Mouse (Mus musculus) liver, postnatal 0 days (tissue): ENCODE measurements around the gene Tns1.

Experiments used
- CTCF ChIP-seq: sonication (generic); IDR thresholded peaks from 2 replicates; pipeline ENCODE4 v1.5.1; 2016; ENCODE audit warnings: antibody characterized with exemption, low read depth
- EP300 ChIP-seq: IDR thresholded peaks from 2 replicates; pipeline ENCODE4 v1.6.1; 2016; ENCODE audit warnings: antibody characterized with exemption, low read depth, mild to moderate bottlenecking

- TF ChIP-seq CTCF (no peak), EP300 (no peak)
Observed at GRCm38 (mm10) chr1:73962049-73962448, 162.2 kb downstream of the Tns1 start.
